Mouse (Mus musculus): ENCODE results near the gene Eya4.

GRCm38 (mm10) chr10:23295616-23296015 is 55.0 kb downstream of the Eya4 start:
- TF ChIP-seq TAL1 (IDR thresholded peaks at IDR 0.05; ENCODE audit: low read length) (no peak), GATA1 (IDR thresholded peaks at IDR 0.05; ENCODE audit: low read length) (no peak)

Data from erythroblast, embryonic 14.5 days (primary cell).